Comparison of ENCODE assay signal across 8 mouse cellular contexts in the genomic region with DNA sequence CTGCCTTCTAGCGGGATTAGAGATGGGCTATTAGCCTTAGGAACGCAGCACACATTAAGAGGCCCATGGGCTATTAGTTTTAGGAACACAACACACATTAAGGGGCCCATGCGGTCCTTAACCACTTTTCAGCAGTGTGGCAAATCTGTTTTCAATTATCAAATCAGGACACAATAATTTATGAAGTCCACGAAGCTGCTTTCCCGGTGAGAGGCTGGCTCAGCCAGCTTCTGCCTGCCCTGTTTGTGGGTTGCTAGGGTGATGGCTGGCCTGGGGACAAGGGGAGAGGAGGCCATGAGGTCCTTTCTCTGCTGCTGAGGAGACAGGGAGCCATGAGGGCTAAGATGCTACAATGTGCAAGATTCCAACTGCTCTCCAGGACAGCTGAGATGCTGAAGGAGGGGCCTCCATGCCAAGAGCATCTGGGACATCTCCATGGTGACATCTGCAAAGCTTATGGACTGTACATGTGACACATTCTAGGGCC.
DNase-seq lines count a peak whose midpoint lies in the region; ATAC-seq and TF ChIP-seq lines count a peak whose summit lies in the region.

No protein-coding gene starts in this region.

- no peak overlapping the region for H3K9ac ChIP-seq in forebrain, embryonic 15.5 days (replicated peaks)
- no peak overlapping the region for H3K9ac ChIP-seq in forebrain, embryonic 12.5 days
- H3K9ac ChIP-seq in limb, embryonic 14.5 days (ENCODE audit: low read depth, low read length, severe bottlenecking): no peak overlapping the region

- H3K4me3 ChIP-seq in forebrain, embryonic 15.5 days: no peak overlapping the region
- H3K4me3 ChIP-seq in forebrain, embryonic 12.5 days (replicated peaks): no peak overlapping the region
- H3K4me3 ChIP-seq in limb, embryonic 14.5 days (replicated peaks; ENCODE audit: low read length): no peak overlapping the region

- H3K4me2 ChIP-seq in forebrain, embryonic 15.5 days (replicated peaks): no peak overlapping the region
- H3K4me2 ChIP-seq in forebrain, embryonic 12.5 days: no peak overlapping the region
- no peak overlapping the region for H3K4me2 ChIP-seq in limb, embryonic 14.5 days (replicated peaks; ENCODE audit: low read depth, low read length, severe bottlenecking)

- no peaks in the 10 kb centered on the region for H3K9me3 ChIP-seq in forebrain, embryonic 15.5 days
- H3K9me3 ChIP-seq in forebrain, embryonic 12.5 days: no peaks in the 10 kb centered on the region
- no peaks in the 10 kb centered on the region for H3K9me3 ChIP-seq in limb, embryonic 14.5 days (ENCODE audit: control insufficient read depth, low read length)

- H3K4me1 ChIP-seq in forebrain, embryonic 15.5 days: peaks cover 4% of the 10 kb centered on the region; the same call in 1 of the 2 replicates
- peaks cover 6% of the 10 kb centered on the region for H3K4me1 ChIP-seq in forebrain, embryonic 12.5 days
- peaks cover 18% of the 10 kb centered on the region for H3K4me1 ChIP-seq in limb, embryonic 14.5 days (ENCODE audit: control insufficient read depth, insufficient read depth, low read length)

- 0 out of 2 replicates have a peak, but pooled peaks have one; percentile 41 for ATAC-seq in forebrain, embryonic 15.5 days (replicated peaks)
- ATAC-seq in forebrain, embryonic 12.5 days (ENCODE audit: low FRiP score): no peak
- ATAC-seq in limb, embryonic 14.5 days (ENCODE audit: low FRiP score, low read depth): peak; percentile 66

- no peak overlapping the region for H3K27ac ChIP-seq in forebrain, embryonic 15.5 days (replicated peaks)
- no peak overlapping the region for H3K27ac ChIP-seq in forebrain, embryonic 12.5 days
- H3K27ac ChIP-seq in limb, embryonic 14.5 days (replicated peaks; ENCODE audit: low read depth, low read length): no peak overlapping the region

- no peaks in the 10 kb centered on the region for H3K36me3 ChIP-seq in forebrain, embryonic 15.5 days
- no peaks in the 10 kb centered on the region for H3K36me3 ChIP-seq in forebrain, embryonic 12.5 days (replicated peaks)
- no peaks in the 10 kb centered on the region for H3K36me3 ChIP-seq in limb, embryonic 14.5 days (ENCODE audit: control insufficient read depth, insufficient read depth, low read length)

- TF ChIP-seq POLR2A in limb, embryonic 14.5 days (IDR thresholded peaks at IDR 0.05; ENCODE audit: borderline replicate concordance, extremely low read depth, insufficient read depth, insufficient read length): no peak

- peak; percentile 15 for DNase-seq in urinary bladder, postnatal 14 days (ENCODE audit: low spot score)
- DNase-seq in urinary bladder, adult 18-20 months (ENCODE audit: low spot score in 2 of 2): no peak
- peak; percentile 23 for DNase-seq in limb, embryonic 14.5 days (ENCODE audit: low spot score)
- no peak for DNase-seq in urinary bladder, postnatal 25 days (ENCODE audit: low spot score)
- no peak for DNase-seq in T-cell, adult 2 months (ENCODE audit: low spot score)
- no peak for DNase-seq in ovary, adult 18-20 months (ENCODE audit: low spot score)

- 68% methylated on average over 5 of the region's 5 CpGs for WGBS in forebrain, embryonic 15.5 days
- WGBS in forebrain, embryonic 12.5 days: 76% methylated on average over 5 of the region's 5 CpGs
- 18% methylated on average over 5 of the region's 5 CpGs for WGBS in limb, embryonic 14.5 days

- no peaks in the 10 kb centered on the region for H3K27me3 ChIP-seq in forebrain, embryonic 15.5 days
- H3K27me3 ChIP-seq in forebrain, embryonic 12.5 days: no peaks in the 10 kb centered on the region
- no peaks in the 10 kb centered on the region for H3K27me3 ChIP-seq in limb, embryonic 14.5 days (ENCODE audit: control insufficient read depth, insufficient read depth, low read length)

Comparison
In these comparisons a context has a peak if more than half of its experiments do, and no peak if none do; other contexts are left out.
1. DNase-seq: peak in urinary bladder, postnatal 14 days (single experiment) and limb, embryonic 14.5 days (single experiment); none in urinary bladder, adult 18-20 months (0 of 2), urinary bladder, postnatal 25 days (single experiment), T-cell, adult 2 months (single experiment) and ovary, adult 18-20 months (single experiment).